In genomic region chr17:10335809-10336499, GRCm38 (mm10) we compare ENCODE assay signal across 8 mouse cellular contexts. TPM values are rescaled to one million over a fixed set of nuclear protein-coding genes. Genes with fewer than 3 reads are reported as not detected.
DNase-seq lines count a peak whose midpoint lies in the region; ATAC-seq lines count a peak whose summit lies in the region.

No protein-coding gene starts in this region.

- H3K36me3 ChIP-seq in hindbrain, embryonic 12.5 days = no peaks in the 10 kb centered on the region
- H3K36me3 ChIP-seq in macrophage (ENCODE audit: inconsistent target) = no peaks in the 10 kb centered on the region

- H3K4me3 ChIP-seq in hindbrain, embryonic 12.5 days = peak overlapping the region; percentile 34
- H3K4me3 ChIP-seq in macrophage (ENCODE audit: inconsistent target) = peak overlapping the region; percentile 32

- peak; percentile 61 for DNase-seq in adrenal gland, postnatal 10 days
- DNase-seq in adrenal gland, adult 8-10 months = no peak
- DNase-seq in ovary, postnatal 36 days (ENCODE audit: low spot score) = peak; percentile 46
- no peak for DNase-seq in ovary, postnatal 14 days (ENCODE audit: low spot score)
- DNase-seq in thymus, postnatal 14 days = peak; percentile 57
- no peak for DNase-seq in left cerebral cortex, adult 9 months (ENCODE audit: low spot score in 2 of 2)

- peak overlapping the region; percentile 97 for H3K27ac ChIP-seq in hindbrain, embryonic 12.5 days
- peak overlapping the region; percentile 56; the same call in 1 of the 2 replicates for H3K27ac ChIP-seq in macrophage

- no peaks in the 10 kb centered on the region for H3K27me3 ChIP-seq in hindbrain, embryonic 12.5 days

- peak; percentile 70 for ATAC-seq in hindbrain, embryonic 12.5 days (ENCODE audit: low FRiP score)

- no peaks in the 10 kb centered on the region for H3K9me3 ChIP-seq in hindbrain, embryonic 12.5 days (replicated peaks)

- peak overlapping the region; percentile 59 for H3K4me2 ChIP-seq in hindbrain, embryonic 12.5 days (replicated peaks)

- WGBS in hindbrain, embryonic 12.5 days = 9% methylated on average over 16 of the region's 16 CpGs
- WGBS in macrophage (ENCODE audit: missing documents) = 42% methylated on average over 16 of the region's 16 CpGs

- H3K4me1 ChIP-seq in hindbrain, embryonic 12.5 days = peaks cover 27% of the 10 kb centered on the region

- H3K9ac ChIP-seq in hindbrain, embryonic 12.5 days = peak overlapping the region; percentile 71

- no peaks in the 10 kb centered on the region for H3K79me2 ChIP-seq in macrophage (ENCODE audit: inconsistent target)

RNA-seq across cellular contexts. Expression of gene Qk, which starts 16.3 kb away (rescaled TPM):
- 100 to 1,000 TPM; 239 to 282 TPM for total RNA-seq in adrenal gland, postnatal 10 days (2021)
- 100 to 1,000 TPM; 121 to 231 (median 200) TPM for total RNA-seq in adrenal gland, adult 8-10 months (2022)
- polyA plus RNA-seq in hindbrain, embryonic 12.5 days (2016; fragmentation: Nextera tagmentation; extraction: Ambion mirVana) = 46.8 and 52.4 TPM in 2 replicates
- total RNA-seq in macrophage (2018; cell fraction: chromatin; rRNA removed) = 100 to 1,000 TPM in 24 of 26 experiments, 10 to 100 TPM in 2; 75.0 to 266 (median 162) TPM
- 100 to 1,000 TPM; 125 to 281 (median 187) TPM for total RNA-seq in macrophage (2018; cell fraction: cytosol; rRNA removed)
- total RNA-seq in macrophage (2018; cell fraction: nucleus; rRNA removed) = 100 to 1,000 TPM; 133 to 383 (median 214) TPM
- polyA plus RNA-seq in macrophage (2018) = 115 to 166 TPM (median 122 TPM) in 3 replicates

Comparison
In these comparisons a context has a peak if more than half of its experiments do, and no peak if none do; other contexts are left out.
1. DNase-seq: peak in adrenal gland, postnatal 10 days (single experiment), ovary, postnatal 36 days (single experiment) and thymus, postnatal 14 days (single experiment); none in adrenal gland, adult 8-10 months (single experiment), ovary, postnatal 14 days (single experiment) and left cerebral cortex, adult 9 months (0 of 2).